Mouse (Mus musculus): ENCODE measurements at regions not wholly inside any gene's neighbourhood (a gene's known extent, or its start where the extent isn't known, plus 50 kb on each side); places are given as distances from the start of the nearest gene placed in this dataset.

GRCm38 (mm10) chr4:137148756-137149155 is 100.2 kb upstream of the Zbtb40 start:
- no peaks in the 10 kb centered on the region for H3K4me1 ChIP-seq (replicated peaks; ENCODE audit: control insufficient read depth, insufficient read depth, low read length)
- no peak overlapping the region for H3K4me3 ChIP-seq (ENCODE audit: low read depth, low read length)
- no peak overlapping the region for H3K9ac ChIP-seq (ENCODE audit: low read length)
- DNase-seq (ENCODE audit: low spot score) (no peak), ATAC-seq (replicated peaks; ENCODE audit: low FRiP score, low TSS enrichment, low read depth) (no peak)
- no peaks in the 10 kb centered on the region for H3K9me3 ChIP-seq (ENCODE audit: control insufficient read depth, low read length)
- no peak overlapping the region for H3K4me2 ChIP-seq (ENCODE audit: low read length)
- H3K36me3 ChIP-seq (ENCODE audit: control insufficient read depth, insufficient read depth, low read length), result no peaks in the 10 kb centered on the region
- no peak overlapping the region for H3K27ac ChIP-seq (ENCODE audit: low read depth)
- 84% methylated on average over 4 of the region's 4 CpGs for WGBS
- no peaks in the 10 kb centered on the region for H3K27me3 ChIP-seq (replicated peaks; ENCODE audit: control insufficient read depth, insufficient read depth, low read length)

DNA sequence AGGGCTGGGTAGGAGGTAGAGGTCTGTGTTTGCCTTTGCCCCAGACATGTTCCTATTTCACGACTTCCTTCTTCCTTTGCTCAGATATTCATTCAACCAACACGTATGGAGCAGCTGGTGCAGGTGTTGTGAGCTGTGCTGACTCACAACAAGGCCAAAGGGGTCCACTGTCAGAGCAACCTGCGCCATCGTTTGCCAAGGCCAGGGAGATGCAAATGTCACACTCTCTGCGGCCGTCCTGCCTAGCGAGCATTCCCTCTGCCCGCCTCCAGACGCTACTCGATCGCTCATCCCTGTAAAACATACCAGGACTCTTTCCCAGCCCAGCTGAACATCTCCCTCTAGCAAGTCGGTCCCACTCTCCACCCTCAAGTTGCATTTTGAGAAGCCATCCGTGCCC is 99.2 kb upstream of the Zbtb40 start:
- 81% methylated on average over 13 of the region's 13 CpGs for WGBS
- H3K4me3 ChIP-seq (ENCODE audit: low read depth, low read length), result no peak overlapping the region
- no peak overlapping the region for H3K4me2 ChIP-seq (ENCODE audit: low read length)
- ATAC-seq (replicated peaks; ENCODE audit: low FRiP score, low TSS enrichment, low read depth) (no peak), DNase-seq (ENCODE audit: low spot score) (no peak)
- H3K27me3 ChIP-seq (replicated peaks; ENCODE audit: control insufficient read depth, insufficient read depth, low read length), result no peaks in the 10 kb centered on the region
- no peak overlapping the region for H3K27ac ChIP-seq (ENCODE audit: low read depth)
- H3K4me1 ChIP-seq (replicated peaks; ENCODE audit: control insufficient read depth, insufficient read depth, low read length), result 0 out of 2 replicates have a peak, but pooled peaks cover 3% of the 10 kb centered on the region
- no peaks in the 10 kb centered on the region for H3K36me3 ChIP-seq (ENCODE audit: control insufficient read depth, insufficient read depth, low read length)
- H3K9me3 ChIP-seq (ENCODE audit: control insufficient read depth, low read length), result no peaks in the 10 kb centered on the region
- no peak overlapping the region for H3K9ac ChIP-seq (ENCODE audit: low read length)

DNA sequence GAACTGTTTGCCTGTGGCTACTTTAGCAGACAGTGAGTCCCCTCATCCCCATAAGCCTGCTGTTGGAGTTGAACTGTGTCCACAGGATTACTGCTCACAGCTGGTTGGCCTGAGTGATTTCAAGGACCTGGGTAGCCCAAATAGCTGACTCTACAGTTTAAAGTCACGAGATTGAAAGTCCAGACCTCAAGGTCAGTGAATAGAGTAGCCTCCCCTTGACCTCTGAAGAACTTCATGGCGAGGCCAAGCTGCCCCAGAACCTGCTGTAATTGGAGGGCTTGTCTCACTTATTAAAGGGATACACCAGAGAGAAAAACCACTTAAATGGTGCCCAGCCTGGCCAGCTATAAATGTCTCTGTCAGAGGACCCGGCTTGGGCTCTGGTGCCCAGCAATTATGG is 97.7 kb upstream of the Zbtb40 start:
- no peaks in the 10 kb centered on the region for H3K36me3 ChIP-seq (ENCODE audit: control insufficient read depth, insufficient read depth, low read length)
- H3K9ac ChIP-seq (ENCODE audit: low read length), result no peak overlapping the region
- H3K4me3 ChIP-seq (ENCODE audit: low read depth, low read length), result no peak overlapping the region
- H3K4me1 ChIP-seq (replicated peaks; ENCODE audit: control insufficient read depth, insufficient read depth, low read length), result peaks cover 9% of the 10 kb centered on the region; the same call in 1 of the 2 replicates
- ATAC-seq (replicated peaks; ENCODE audit: low FRiP score, low TSS enrichment, low read depth) (no peak), DNase-seq (ENCODE audit: low spot score) (no peak)
- no peaks in the 10 kb centered on the region for H3K9me3 ChIP-seq (ENCODE audit: control insufficient read depth, low read length)
- no peak overlapping the region for H3K27ac ChIP-seq (ENCODE audit: low read depth)
- H3K27me3 ChIP-seq (replicated peaks; ENCODE audit: control insufficient read depth, insufficient read depth, low read length), result no peaks in the 10 kb centered on the region
- 80% methylated on average over 3 of the region's 3 CpGs for WGBS
- no peak overlapping the region for H3K4me2 ChIP-seq (ENCODE audit: low read length)

GRCm38 (mm10) chr4:137142316-137142715 is 93.7 kb upstream of the Zbtb40 start:
- Histone ChIP-seq H3K36me3 (ENCODE audit: control insufficient read depth, insufficient read depth, low read length) (no peaks in the 10 kb centered on the region), H3K27me3 (replicated peaks; ENCODE audit: control insufficient read depth, insufficient read depth, low read length) (no peaks in the 10 kb centered on the region), H3K4me1 (replicated peaks; ENCODE audit: control insufficient read depth, insufficient read depth, low read length) (peaks cover 9% of the 10 kb centered on the region; the same call in 1 of the 2 replicates), H3K9me3 (ENCODE audit: control insufficient read depth, low read length) (no peaks in the 10 kb centered on the region), H3K9ac (ENCODE audit: low read length) (no peak overlapping the region), H3K27ac (ENCODE audit: low read depth) (no peak overlapping the region), H3K4me3 (ENCODE audit: low read depth, low read length) (no peak overlapping the region), H3K4me2 (ENCODE audit: low read length) (no peak overlapping the region)
- WGBS, result 7% methylated on average over 9 of the region's 9 CpGs
- ATAC-seq (replicated peaks; ENCODE audit: low FRiP score, low TSS enrichment, low read depth) (no peak), DNase-seq (ENCODE audit: low spot score) (no peak)

DNA sequence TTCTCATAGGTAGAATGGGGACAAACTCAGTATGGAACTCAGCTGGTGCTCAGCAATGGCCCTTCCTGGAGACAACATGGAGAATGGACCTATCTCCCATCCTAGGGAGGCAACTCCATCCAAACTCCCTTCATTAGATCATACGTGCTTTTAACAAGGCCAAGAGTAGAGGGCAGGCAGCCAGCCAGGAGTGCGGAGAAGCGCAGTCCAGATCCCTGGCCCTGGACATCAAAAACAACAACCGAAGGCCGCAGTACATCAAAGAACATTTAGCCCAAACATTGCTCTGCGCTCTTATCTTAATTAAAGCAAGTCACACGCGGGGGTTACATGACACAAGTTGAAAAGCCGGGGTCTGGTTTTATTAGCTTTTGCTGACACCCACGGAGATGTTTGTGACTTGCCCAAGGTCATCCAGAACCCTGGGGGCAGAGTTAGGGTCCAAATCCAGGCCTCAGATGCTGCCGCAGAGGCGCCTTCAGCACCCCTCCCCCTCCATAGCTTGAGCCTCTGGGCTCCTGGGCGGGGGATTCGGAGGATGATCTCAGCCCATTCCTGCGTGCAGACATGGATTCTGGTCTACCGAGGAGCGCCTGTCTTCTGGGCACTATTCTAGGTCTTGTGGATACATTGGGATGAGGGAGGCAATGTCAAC is 90.6 kb upstream of the Zbtb40 start:
- WGBS, result 55% methylated on average over 17 of the region's 17 CpGs
- Histone ChIP-seq H3K27me3 (replicated peaks; ENCODE audit: control insufficient read depth, insufficient read depth, low read length) (no peaks in the 10 kb centered on the region), H3K36me3 (ENCODE audit: control insufficient read depth, insufficient read depth, low read length) (no peaks in the 10 kb centered on the region), H3K4me2 (ENCODE audit: low read length) (no peak overlapping the region), H3K9me3 (ENCODE audit: control insufficient read depth, low read length) (no peaks in the 10 kb centered on the region), H3K27ac (ENCODE audit: low read depth) (no peak overlapping the region), H3K9ac (ENCODE audit: low read length) (no peak overlapping the region), H3K4me1 (replicated peaks; ENCODE audit: control insufficient read depth, insufficient read depth, low read length) (peaks cover 18% of the 10 kb centered on the region), H3K4me3 (ENCODE audit: low read depth, low read length) (no peak overlapping the region)
- no peak for DNase-seq (ENCODE audit: low spot score)
- no peak for ATAC-seq (replicated peaks; ENCODE audit: low FRiP score, low TSS enrichment, low read depth)

GRCm38 (mm10) chr4:137138127-137138526 is 89.5 kb upstream of the Zbtb40 start:
- Histone ChIP-seq H3K36me3 (ENCODE audit: control insufficient read depth, insufficient read depth, low read length) (no peaks in the 10 kb centered on the region), H3K9ac (ENCODE audit: low read length) (no peak overlapping the region), H3K4me1 (replicated peaks; ENCODE audit: control insufficient read depth, insufficient read depth, low read length) (peaks cover 29% of the 10 kb centered on the region), H3K4me2 (ENCODE audit: low read length) (no peak overlapping the region), H3K9me3 (ENCODE audit: control insufficient read depth, low read length) (no peaks in the 10 kb centered on the region), H3K27ac (ENCODE audit: low read depth) (no peak overlapping the region), H3K4me3 (ENCODE audit: low read depth, low read length) (no peak overlapping the region), H3K27me3 (replicated peaks; ENCODE audit: control insufficient read depth, insufficient read depth, low read length) (no peaks in the 10 kb centered on the region)
- DNase-seq (ENCODE audit: low spot score) (no peak), ATAC-seq (replicated peaks; ENCODE audit: low FRiP score, low TSS enrichment, low read depth) (no peak)
- 56% methylated on average over 6 of the region's 6 CpGs for WGBS

DNA sequence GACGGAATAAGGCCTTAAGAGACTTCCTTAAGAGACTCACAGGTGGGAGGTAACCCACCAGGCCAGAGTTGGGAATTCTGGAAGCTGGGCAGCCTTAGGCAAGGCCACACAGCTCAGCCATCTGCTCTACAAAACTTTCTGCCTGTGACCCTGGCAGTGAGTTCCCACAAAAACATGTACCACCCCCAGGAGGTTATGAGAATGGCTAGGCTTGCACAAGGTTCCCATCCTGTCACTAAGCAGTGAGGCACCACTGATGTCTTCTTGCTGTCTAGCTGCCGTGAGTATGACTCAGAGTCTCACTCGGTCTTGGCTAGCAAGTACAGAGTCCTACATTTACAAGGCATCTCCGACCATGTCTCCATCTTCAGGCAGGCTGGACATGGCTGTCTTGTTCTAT is 87.7 kb upstream of the Zbtb40 start:
- no peaks in the 10 kb centered on the region for H3K27me3 ChIP-seq (replicated peaks; ENCODE audit: control insufficient read depth, insufficient read depth, low read length)
- H3K4me2 ChIP-seq (ENCODE audit: low read length), result no peak overlapping the region
- H3K27ac ChIP-seq (ENCODE audit: low read depth), result no peak overlapping the region
- no peak overlapping the region for H3K9ac ChIP-seq (ENCODE audit: low read length)
- no peaks in the 10 kb centered on the region for H3K36me3 ChIP-seq (ENCODE audit: control insufficient read depth, insufficient read depth, low read length)
- H3K4me1 ChIP-seq (replicated peaks; ENCODE audit: control insufficient read depth, insufficient read depth, low read length), result peaks cover 21% of the 10 kb centered on the region
- H3K9me3 ChIP-seq (ENCODE audit: control insufficient read depth, low read length), result no peaks in the 10 kb centered on the region
- ATAC-seq (replicated peaks; ENCODE audit: low FRiP score, low TSS enrichment, low read depth), result no peak
- DNase-seq (ENCODE audit: low spot score), result no peak
- WGBS, result 73% methylated on average over 4 of the region's 4 CpGs
- H3K4me3 ChIP-seq (ENCODE audit: low read depth, low read length), result no peak overlapping the region

DNA sequence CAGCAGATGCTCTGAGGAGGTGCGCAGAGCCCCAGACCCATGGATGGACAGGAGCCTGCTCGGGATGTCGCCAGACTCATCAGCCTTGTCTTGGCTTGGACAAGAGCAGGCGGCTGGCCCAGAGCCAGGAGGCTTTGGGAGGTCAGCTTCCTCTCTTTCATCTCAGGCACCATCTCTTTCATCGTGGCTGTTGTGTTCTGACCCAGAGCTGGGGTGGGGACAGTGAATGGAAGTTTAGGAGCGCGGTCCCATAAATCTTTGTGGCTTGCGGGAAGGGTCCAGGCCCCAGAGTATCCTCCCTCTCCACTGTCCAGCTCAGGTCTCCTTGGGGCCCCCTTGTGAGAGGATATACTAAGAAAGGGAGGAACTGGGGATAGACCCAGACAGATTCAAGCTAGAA is 87.2 kb upstream of the Zbtb40 start:
- ATAC-seq (replicated peaks; ENCODE audit: low FRiP score, low TSS enrichment, low read depth) (no peak), DNase-seq (ENCODE audit: low spot score) (no peak)
- Histone ChIP-seq H3K27me3 (replicated peaks; ENCODE audit: control insufficient read depth, insufficient read depth, low read length) (no peaks in the 10 kb centered on the region), H3K9ac (ENCODE audit: low read length) (no peak overlapping the region), H3K4me1 (replicated peaks; ENCODE audit: control insufficient read depth, insufficient read depth, low read length) (peaks cover 22% of the 10 kb centered on the region), H3K36me3 (ENCODE audit: control insufficient read depth, insufficient read depth, low read length) (no peaks in the 10 kb centered on the region), H3K4me3 (ENCODE audit: low read depth, low read length) (no peak overlapping the region), H3K27ac (ENCODE audit: low read depth) (no peak overlapping the region), H3K9me3 (ENCODE audit: control insufficient read depth, low read length) (no peaks in the 10 kb centered on the region), H3K4me2 (ENCODE audit: low read length) (no peak overlapping the region)
- 48% methylated on average over 8 of the region's 8 CpGs for WGBS

- H3K9ac ChIP-seq (ENCODE audit: low read length), result no peak overlapping the region
- H3K4me3 ChIP-seq (ENCODE audit: low read depth, low read length), result no peak overlapping the region
- 64% methylated on average over 5 of the region's 5 CpGs for WGBS
- no peak overlapping the region; the same call in 1 of the 2 replicates for H3K27ac ChIP-seq (ENCODE audit: low read depth)
- H3K27me3 ChIP-seq (replicated peaks; ENCODE audit: control insufficient read depth, insufficient read depth, low read length), result no peaks in the 10 kb centered on the region
- no peaks in the 10 kb centered on the region for H3K36me3 ChIP-seq (ENCODE audit: control insufficient read depth, insufficient read depth, low read length)
- DNase-seq (ENCODE audit: low spot score) (no peak), ATAC-seq (replicated peaks; ENCODE audit: low FRiP score, low TSS enrichment, low read depth) (no peak)
- peaks cover 26% of the 10 kb centered on the region for H3K4me1 ChIP-seq (replicated peaks; ENCODE audit: control insufficient read depth, insufficient read depth, low read length)
- no peak overlapping the region for H3K4me2 ChIP-seq (ENCODE audit: low read length)
- no peaks in the 10 kb centered on the region for H3K9me3 ChIP-seq (ENCODE audit: control insufficient read depth, low read length)
Measured at GRCm38 (mm10) chr4:137134553-137134952, 86.0 kb upstream of the Zbtb40 start.
